Mouse (Mus musculus): ENCODE data around the gene Tusc2.

GRCm38 (mm10) chr9:107566855-107567254, 3.8 kb downstream of the Tusc2 start:
- TF ChIP-seq CEBPB (IDR thresholded peaks at IDR 0.05; ENCODE audit: insufficient read depth, poor library complexity, severe bottlenecking) (no peak), POLR2A (IDR thresholded peaks at IDR 0.05; ENCODE audit: insufficient read length, low read depth) (no peak), USF1 (IDR thresholded peaks at IDR 0.05; ENCODE audit: low read depth) (no peak), TCF12 (IDR thresholded peaks at IDR 0.05; ENCODE audit: insufficient read depth, poor library complexity, severe bottlenecking) (no peak), POLR2AphosphoS2 (IDR thresholded peaks at IDR 0.05; ENCODE audit: insufficient read length, low read depth) (no peak), MAX (IDR thresholded peaks at IDR 0.05; ENCODE audit: low read depth) (no peak), MYOD1 (IDR thresholded peaks at IDR 0.05; ENCODE audit: control insufficient read depth in 1 of 3, insufficient read length in 2 of 3, low read depth in 2 of 3) (no peak), E2F4 (IDR thresholded peaks at IDR 0.05; ENCODE audit: insufficient read depth) (no peak), SRF (IDR thresholded peaks at IDR 0.05; ENCODE audit: control insufficient read depth, insufficient read length, low read depth) (no peak), REST (IDR thresholded peaks at IDR 0.05; ENCODE audit: insufficient read depth, insufficient read length) (no peak), TCF3 (IDR thresholded peaks at IDR 0.05; ENCODE audit: insufficient read length, low read depth) (no peak), MYOG (IDR thresholded peaks at IDR 0.05; ENCODE audit: control insufficient read depth in 1 of 3, insufficient read depth in 1 of 3, insufficient read length in 2 of 3, low read depth in 2 of 3) (no peak)
